Mouse (Mus musculus): ENCODE data around the gene Ppfibp2. TPM values are rescaled to one million over a fixed set of nuclear protein-coding genes. Genes with fewer than 3 reads are reported as not detected.
A peak's percentile ranks its signal among the peaks of the same experiment; 100 is the strongest.

The Ppfibp2 gene
- polyA plus RNA-seq, 1 experiment: 11.7 TPM

DNA sequence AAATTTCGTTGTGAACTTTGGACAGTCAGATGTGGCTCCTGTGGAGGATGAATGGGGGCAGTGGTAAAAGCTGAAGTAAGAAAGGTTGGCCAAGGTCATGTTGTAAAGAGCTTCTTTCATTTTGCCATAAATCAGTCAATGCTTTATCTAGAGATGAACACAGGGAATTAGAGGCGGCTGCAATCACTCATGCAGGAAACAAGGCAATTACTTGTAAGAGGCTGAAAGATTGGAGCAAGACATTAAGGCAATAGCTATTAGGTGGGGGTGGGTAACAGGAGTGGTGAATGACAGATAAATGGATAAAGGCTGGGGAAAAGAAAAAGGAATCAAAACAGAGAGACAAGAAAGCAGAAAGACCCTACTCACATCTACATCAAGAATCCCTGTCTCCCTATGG lies 31.3 kb upstream of the Ppfibp2 start:
- TF ChIP-seq EP300 (IDR thresholded peaks at IDR 0.05; ENCODE audit: insufficient read depth, low read depth, low read length): no peak
- no peak for TF ChIP-seq CTCF (IDR thresholded peaks at IDR 0.05; ENCODE audit: low read depth, low read length)
- no peak for TF ChIP-seq POLR2A (IDR thresholded peaks at IDR 0.05; ENCODE audit: insufficient read depth, low read length)

DNA sequence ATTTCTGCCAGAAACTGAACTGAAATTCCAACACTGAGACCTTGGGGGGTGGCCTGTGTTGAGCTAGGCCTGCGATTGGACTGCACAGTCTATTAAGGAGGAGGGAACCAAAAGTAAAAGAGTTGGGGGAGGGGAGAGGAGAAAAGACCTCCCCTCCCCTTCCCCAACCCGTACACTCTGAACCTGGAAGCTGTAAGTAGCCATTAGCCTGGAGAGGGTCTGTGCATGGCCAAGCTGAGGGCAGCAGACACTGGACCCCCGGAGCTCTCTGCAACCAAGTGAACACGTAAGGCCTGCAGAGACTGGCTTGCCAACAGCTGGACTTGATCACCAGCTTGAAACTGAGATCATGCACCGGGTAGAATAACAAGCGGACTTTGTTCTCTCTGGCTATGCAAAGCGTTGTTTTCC lies 27.7 kb upstream of the Ppfibp2 start, which contains the start of gene Olfml1:
Olfml1 (plus strand) TSS at position 186 of the 411 bp plus-strand sequence.
- Histone ChIP-seq H3K4me1 (ENCODE audit: control insufficient read depth, insufficient read depth, low read length) (no peaks in the 10 kb centered on the region), H3K27ac (ENCODE audit: insufficient read depth, low read length) (no peak within 1 kb of the TSS), H3K9ac (ENCODE audit: low read depth, poor library complexity, severe bottlenecking) (no peak within 1 kb of the TSS), H3K9me3 (replicated peaks; ENCODE audit: control insufficient read depth, insufficient read depth, low read length, poor library complexity, severe bottlenecking) (peaks cover 9% of the 10 kb centered on the region), H3K36me3 (ENCODE audit: control insufficient read depth, insufficient read depth, low read length, poor library complexity, severe bottlenecking) (no peaks in the 10 kb centered on the region), H3K27me3 (ENCODE audit: control insufficient read depth, insufficient read depth, low read length, poor library complexity, severe bottlenecking) (no peaks in the 10 kb centered on the region; the same call in 1 of the 2 replicates), H3K4me3 (ENCODE audit: low read depth, low read length) (peak within 1 kb of the TSS; percentile 32; the same call in 1 of the 2 replicates)
- TF ChIP-seq CTCF (IDR thresholded peaks at IDR 0.05; ENCODE audit: low read depth, low read length) (no peak), POLR2A (IDR thresholded peaks at IDR 0.05; ENCODE audit: insufficient read depth, low read length) (no peak), EP300 (IDR thresholded peaks at IDR 0.05; ENCODE audit: insufficient read depth, low read depth, low read length) (no peak)

More for the DNA sequence above, 31.3 kb upstream of the Ppfibp2 start:
- H3K4me3 ChIP-seq (ENCODE audit: low read depth, low read length): no peak overlapping the region
- no peaks in the 10 kb centered on the region for H3K36me3 ChIP-seq (ENCODE audit: control insufficient read depth, insufficient read depth, low read length, poor library complexity, severe bottlenecking)
- peaks cover 9% of the 10 kb centered on the region for H3K9me3 ChIP-seq (replicated peaks; ENCODE audit: control insufficient read depth, insufficient read depth, low read length, poor library complexity, severe bottlenecking)
- no peak overlapping the region for H3K9ac ChIP-seq (ENCODE audit: low read depth, poor library complexity, severe bottlenecking)
- no peaks in the 10 kb centered on the region for H3K4me1 ChIP-seq (ENCODE audit: control insufficient read depth, insufficient read depth, low read length)
- H3K27me3 ChIP-seq (ENCODE audit: control insufficient read depth, insufficient read depth, low read length, poor library complexity, severe bottlenecking): no peaks in the 10 kb centered on the region; the same call in 1 of the 2 replicates
- H3K27ac ChIP-seq (ENCODE audit: insufficient read depth, low read length): no peak overlapping the region

DNA sequence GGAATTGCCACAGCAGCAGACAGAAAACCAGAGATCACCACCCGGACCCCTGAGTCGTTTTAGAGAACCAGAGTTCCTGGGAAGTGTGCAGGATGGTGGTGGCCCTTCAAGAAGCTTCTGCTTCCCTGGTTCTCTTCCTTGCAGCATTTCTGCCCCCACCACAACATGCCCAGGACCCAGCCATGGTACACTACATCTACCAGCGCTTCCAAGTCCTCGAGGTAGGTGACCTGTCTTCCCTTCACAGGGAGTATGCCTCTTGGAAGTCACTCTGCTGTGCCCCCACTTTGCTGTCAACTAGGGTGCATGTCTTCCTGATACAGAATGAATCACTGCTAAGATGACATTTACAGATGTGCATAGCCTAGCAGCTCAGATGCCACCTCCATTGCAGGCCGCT lies 27.3 kb upstream of the Ppfibp2 start:
- no peak overlapping the region for H3K9ac ChIP-seq (ENCODE audit: low read depth, poor library complexity, severe bottlenecking)
- no peaks in the 10 kb centered on the region for H3K4me1 ChIP-seq (ENCODE audit: control insufficient read depth, insufficient read depth, low read length)
- H3K36me3 ChIP-seq (ENCODE audit: control insufficient read depth, insufficient read depth, low read length, poor library complexity, severe bottlenecking): no peaks in the 10 kb centered on the region
- peaks cover 9% of the 10 kb centered on the region for H3K9me3 ChIP-seq (replicated peaks; ENCODE audit: control insufficient read depth, insufficient read depth, low read length, poor library complexity, severe bottlenecking)
- peak overlapping the region; percentile 2; the same call in 1 of the 2 replicates for H3K4me3 ChIP-seq (ENCODE audit: low read depth, low read length)
- H3K27ac ChIP-seq (ENCODE audit: insufficient read depth, low read length): no peak overlapping the region
- no peaks in the 10 kb centered on the region; the same call in 1 of the 2 replicates for H3K27me3 ChIP-seq (ENCODE audit: control insufficient read depth, insufficient read depth, low read length, poor library complexity, severe bottlenecking)
- no peak for TF ChIP-seq CTCF (IDR thresholded peaks at IDR 0.05; ENCODE audit: low read depth, low read length)
- no peak for TF ChIP-seq EP300 (IDR thresholded peaks at IDR 0.05; ENCODE audit: insufficient read depth, low read depth, low read length)
- TF ChIP-seq POLR2A (IDR thresholded peaks at IDR 0.05; ENCODE audit: insufficient read depth, low read length): no peak

DNA sequence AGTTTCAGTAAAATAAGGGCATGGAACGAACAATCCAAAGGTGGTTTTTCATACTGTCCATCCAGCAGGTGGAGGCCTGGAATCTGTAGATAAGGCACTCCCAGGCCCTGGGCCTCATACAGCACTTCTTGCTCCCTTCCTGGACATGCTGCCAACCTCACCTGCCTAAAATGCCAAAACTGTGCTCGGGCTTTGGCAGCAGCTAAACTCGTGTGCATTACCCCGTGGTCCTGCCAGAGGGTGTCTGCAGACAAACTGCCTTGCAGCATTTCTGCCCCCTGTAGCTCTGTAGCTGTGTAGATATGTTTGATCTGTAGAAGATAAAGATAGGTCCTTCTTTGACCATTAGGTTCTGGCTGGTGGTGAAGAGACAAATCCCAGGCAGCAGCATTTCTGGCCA lies 26.0 kb upstream of the Ppfibp2 start:
- H3K9ac ChIP-seq (ENCODE audit: low read depth, poor library complexity, severe bottlenecking): no peak overlapping the region

DNA sequence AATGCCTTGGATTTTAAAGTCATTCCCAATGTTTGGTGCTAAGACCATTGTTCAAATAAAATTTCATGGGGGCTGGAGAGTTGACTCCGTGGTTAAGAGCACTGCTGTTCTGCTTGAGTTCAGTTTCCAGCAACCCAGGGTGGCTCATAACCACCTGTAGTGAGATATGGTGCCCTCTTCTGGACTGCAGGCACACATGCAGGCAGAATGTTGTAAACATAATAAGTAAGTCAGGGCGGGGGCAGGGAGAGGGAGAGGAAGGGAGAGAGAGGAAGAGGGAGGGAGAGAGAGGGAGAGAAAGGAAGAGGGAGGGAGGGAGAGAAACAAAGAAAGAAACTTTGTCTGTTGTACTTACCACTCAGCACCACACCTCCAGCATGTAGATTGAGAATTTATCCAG lies 21.2 kb upstream of the Ppfibp2 start:
- Histone ChIP-seq H3K4me3 (ENCODE audit: low read depth, low read length) (no peak overlapping the region), H3K27ac (ENCODE audit: insufficient read depth, low read length) (no peak overlapping the region), H3K27me3 (ENCODE audit: control insufficient read depth, insufficient read depth, low read length, poor library complexity, severe bottlenecking) (no peaks in the 10 kb centered on the region), H3K9ac (ENCODE audit: low read depth, poor library complexity, severe bottlenecking) (no peak overlapping the region), H3K36me3 (ENCODE audit: control insufficient read depth, insufficient read depth, low read length, poor library complexity, severe bottlenecking) (no peaks in the 10 kb centered on the region), H3K9me3 (replicated peaks; ENCODE audit: control insufficient read depth, insufficient read depth, low read length, poor library complexity, severe bottlenecking) (no peaks in the 10 kb centered on the region; the same call in 1 of the 2 replicates), H3K4me1 (ENCODE audit: control insufficient read depth, insufficient read depth, low read length) (no peaks in the 10 kb centered on the region)
- TF ChIP-seq CTCF (IDR thresholded peaks at IDR 0.05; ENCODE audit: low read depth, low read length) (peak; percentile 64), EP300 (IDR thresholded peaks at IDR 0.05; ENCODE audit: insufficient read depth, low read depth, low read length) (no peak), POLR2A (IDR thresholded peaks at IDR 0.05; ENCODE audit: insufficient read depth, low read length) (no peak)

More for the DNA sequence above, 26.0 kb upstream of the Ppfibp2 start:
- Histone ChIP-seq H3K9me3 (replicated peaks; ENCODE audit: control insufficient read depth, insufficient read depth, low read length, poor library complexity, severe bottlenecking) (peaks cover 9% of the 10 kb centered on the region), H3K4me3 (ENCODE audit: low read depth, low read length) (no peak overlapping the region), H3K27me3 (ENCODE audit: control insufficient read depth, insufficient read depth, low read length, poor library complexity, severe bottlenecking) (no peaks in the 10 kb centered on the region), H3K27ac (ENCODE audit: insufficient read depth, low read length) (no peak overlapping the region), H3K36me3 (ENCODE audit: control insufficient read depth, insufficient read depth, low read length, poor library complexity, severe bottlenecking) (no peaks in the 10 kb centered on the region), H3K4me1 (ENCODE audit: control insufficient read depth, insufficient read depth, low read length) (no peaks in the 10 kb centered on the region)
- TF ChIP-seq CTCF (IDR thresholded peaks at IDR 0.05; ENCODE audit: low read depth, low read length): no peak
- no peak for TF ChIP-seq EP300 (IDR thresholded peaks at IDR 0.05; ENCODE audit: insufficient read depth, low read depth, low read length)

DNA sequence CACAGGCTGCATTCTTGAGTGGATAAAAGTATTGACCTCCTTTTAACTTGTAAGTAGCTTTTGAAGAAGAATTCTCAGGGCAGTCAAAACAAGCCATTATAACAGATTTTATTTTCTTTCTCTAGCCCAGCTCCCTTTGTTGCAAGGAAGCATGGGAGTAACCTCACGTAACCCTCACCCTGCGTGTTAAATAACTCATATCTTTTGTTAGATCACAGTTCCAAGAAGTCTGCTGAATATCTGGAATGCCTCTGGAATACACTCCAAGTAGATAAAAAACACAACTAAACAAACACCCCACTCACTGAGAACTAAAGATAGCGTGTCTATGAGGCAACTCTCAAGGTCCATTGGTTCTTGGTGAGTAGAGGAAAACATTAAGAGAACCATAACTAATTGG lies 20.7 kb upstream of the Ppfibp2 start:
- H3K9me3 ChIP-seq (replicated peaks; ENCODE audit: control insufficient read depth, insufficient read depth, low read length, poor library complexity, severe bottlenecking): no peaks in the 10 kb centered on the region; the same call in 1 of the 2 replicates
- H3K27ac ChIP-seq (ENCODE audit: insufficient read depth, low read length): no peak overlapping the region
- H3K4me1 ChIP-seq (ENCODE audit: control insufficient read depth, insufficient read depth, low read length): no peaks in the 10 kb centered on the region
- no peak overlapping the region for H3K9ac ChIP-seq (ENCODE audit: low read depth, poor library complexity, severe bottlenecking)
- no peak for TF ChIP-seq EP300 (IDR thresholded peaks at IDR 0.05; ENCODE audit: insufficient read depth, low read depth, low read length)
- TF ChIP-seq POLR2A (IDR thresholded peaks at IDR 0.05; ENCODE audit: insufficient read depth, low read length): no peak
- no peak for TF ChIP-seq CTCF (IDR thresholded peaks at IDR 0.05; ENCODE audit: low read depth, low read length)
- no peaks in the 10 kb centered on the region for H3K27me3 ChIP-seq (ENCODE audit: control insufficient read depth, insufficient read depth, low read length, poor library complexity, severe bottlenecking)
- no peak overlapping the region for H3K4me3 ChIP-seq (ENCODE audit: low read depth, low read length)
- no peaks in the 10 kb centered on the region for H3K36me3 ChIP-seq (ENCODE audit: control insufficient read depth, insufficient read depth, low read length, poor library complexity, severe bottlenecking)
